13 mouse cellular contexts compared by ENCODE assay signal in the genomic region with DNA sequence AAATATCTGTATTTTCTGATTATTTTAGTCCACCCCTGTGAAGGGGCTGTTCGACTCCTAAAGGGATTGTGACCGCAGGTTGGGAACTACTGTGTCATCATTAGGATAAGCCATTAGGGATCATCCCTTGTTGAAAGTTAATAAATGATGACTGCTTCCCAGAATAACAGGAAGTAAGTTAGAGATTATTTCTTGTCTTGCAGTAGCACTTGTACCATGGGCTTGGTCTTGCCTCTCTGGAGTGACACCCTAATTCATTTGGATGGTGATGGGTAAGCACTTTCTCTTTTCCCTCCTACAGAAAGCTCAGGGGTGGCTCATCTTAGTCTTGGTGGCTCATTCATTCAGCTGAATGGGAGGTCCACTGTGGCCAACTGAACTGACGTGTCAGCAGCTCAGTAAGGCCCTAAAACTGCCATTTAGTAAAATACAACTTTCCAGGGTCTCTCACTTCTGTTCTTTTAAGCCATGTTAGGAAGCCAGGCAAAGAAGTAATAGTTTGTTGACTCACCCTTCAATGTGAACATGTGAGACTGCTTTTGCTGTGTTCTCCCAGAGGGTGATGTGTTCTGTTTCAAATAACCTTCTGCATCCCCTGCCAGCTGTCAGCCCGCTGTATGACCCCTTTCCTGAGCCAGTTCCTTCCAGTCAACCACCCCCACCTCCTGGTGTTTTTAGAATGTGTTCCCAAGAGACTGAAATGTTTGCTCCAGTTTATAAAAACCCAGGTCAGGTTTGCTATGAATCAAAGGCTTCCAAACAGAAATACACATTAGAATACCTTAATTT. TPM values are rescaled to one million over a fixed set of nuclear protein-coding genes. Genes with fewer than 3 reads are reported as not detected.
DNase-seq lines count a peak whose midpoint lies in the region; ATAC-seq and TF ChIP-seq lines count a peak whose summit lies in the region.
"Had no signal": no experiment of that assay in that cellular context is flagged by ENCODE, and none has a peak within 500 bp of the region (broad histone marks: within the 10 kb centered on the region; RNA-seq: fewer than 3 reads in every experiment).

No protein-coding gene starts in this region.

- H3K27ac ChIP-seq in kidney, adult 2 months (ENCODE audit: insufficient read depth, low read depth, low read length), result no peak overlapping the region
- H3K27ac ChIP-seq in neural tube, embryonic 15.5 days (replicated peaks), result no peak overlapping the region
- H3K27ac ChIP-seq: forebrain, embryonic 10.5 days; liver, embryonic 14.5 days; stomach, postnatal 0 days had no signal

- TF ChIP-seq CTCF in kidney, adult 2 months (conservative IDR thresholded peaks at IDR 0.05; ENCODE audit: insufficient read depth, insufficient read length, low read depth, low read length), result no peak

- no peak for TF ChIP-seq POLR2A in kidney, adult 2 months (IDR thresholded peaks at IDR 0.05; ENCODE audit: low read depth, low read length)

- no peak overlapping the region for H3K4me3 ChIP-seq in kidney, adult 2 months (ENCODE audit: insufficient read depth, low read depth, low read length)
- no peak overlapping the region for H3K4me3 ChIP-seq in neural tube, embryonic 15.5 days (replicated peaks)
- H3K4me3 ChIP-seq: forebrain, embryonic 10.5 days had no signal

- WGBS in kidney, adult 2 months, result 65% methylated on average over 4 of the region's 4 CpGs
- WGBS in neural tube, embryonic 15.5 days, result 64% methylated on average over 4 of the region's 4 CpGs

- no peak overlapping the region for H3K9ac ChIP-seq in neural tube, embryonic 15.5 days (replicated peaks)
- H3K9ac ChIP-seq: liver, embryonic 14.5 days had no signal

- intact Hi-C loops in left cerebral cortex, postnatal 36 days (cut with DNase I), result no loop called here

- no peak for ATAC-seq in neural tube, embryonic 15.5 days (ENCODE audit: low FRiP score)

- no peaks in the 10 kb centered on the region for H3K27me3 ChIP-seq in kidney, adult 2 months (replicated peaks; ENCODE audit: control insufficient read depth, insufficient read depth, low read length)
- H3K27me3 ChIP-seq in neural tube, embryonic 15.5 days (replicated peaks), result no peaks in the 10 kb centered on the region

- H3K4me1 ChIP-seq in kidney, adult 2 months (ENCODE audit: control insufficient read depth, insufficient read depth, low read length), result peaks cover 9% of the 10 kb centered on the region; the same call in 1 of the 2 replicates
- H3K4me1 ChIP-seq in neural tube, embryonic 15.5 days, result no peaks in the 10 kb centered on the region
- H3K4me1 ChIP-seq: forebrain, embryonic 10.5 days had no signal

- H3K4me2 ChIP-seq in neural tube, embryonic 15.5 days, result no peak overlapping the region

- peaks cover 4% of the 10 kb centered on the region for H3K36me3 ChIP-seq in kidney, adult 2 months (ENCODE audit: control insufficient read depth, insufficient read depth, low read length)
- peaks cover 3% of the 10 kb centered on the region; the same call in 1 of the 2 replicates for H3K36me3 ChIP-seq in neural tube, embryonic 15.5 days

- peak; percentile 36 for DNase-seq in kidney, adult 2 months
- DNase-seq in kidney, adult 9 months, result no peak
- peak; percentile 33 for DNase-seq in adipocyte (ENCODE audit: low spot score)
- peak; percentile 98 for DNase-seq in heart, adult 11 months
- DNase-seq in lung, postnatal 10 days, result peak; percentile 43
- DNase-seq in left cerebral cortex, postnatal 36 days (ENCODE audit: low spot score in 2 of 2), result no peak
- DNase-seq in layer of hippocampus, postnatal 36 days, result no peak
- DNase-seq: cerebellum, adult 8-10 months had no signal

- no peaks in the 10 kb centered on the region for H3K9me3 ChIP-seq in neural tube, embryonic 15.5 days (replicated peaks)
- H3K9me3 ChIP-seq: forebrain, embryonic 10.5 days had no signal

RNA-seq across cellular contexts. Expression of a gene that starts 45.8 kb away (rescaled TPM):
- polyA plus RNA-seq in kidney, adult 2 months (2012; rRNA removed), result 4.4 and 7.9 TPM in 2 replicates
- total RNA-seq in left cerebral cortex, postnatal 36 days (2021), result 10 to 100 TPM; 33.3 to 45.9 TPM
- 10 to 100 TPM; 12.5 to 15.9 TPM for total RNA-seq in layer of hippocampus, postnatal 36 days (2021)
- 1.3 and 1.5 TPM in 2 replicates for polyA plus RNA-seq in neural tube, embryonic 15.5 days (2015; fragmentation: Nextera tagmentation; extraction: Ambion mirVana)
- total RNA-seq: hematopoietic stem cell, adult 5-6 weeks had no signal

Comparison
In these comparisons a context has a peak if more than half of its experiments do, and no peak if none do; other contexts are left out.
1. DNase-seq: peak in kidney, adult 2 months (single experiment), adipocyte (single experiment), heart, adult 11 months (single experiment) and lung, postnatal 10 days (single experiment); none in kidney, adult 9 months (single experiment), left cerebral cortex, postnatal 36 days (0 of 2) and layer of hippocampus, postnatal 36 days (0 of 2).